Mouse (Mus musculus): Measurements from ENCODE around the gene Dnajc14. TPM values are rescaled to one million over a fixed set of nuclear protein-coding genes. Genes with fewer than 3 reads are reported as not detected.

Dnajc14 gene
- polyA plus RNA-seq, 1 experiment from 2014 or later, result 66.8 TPM

DNA sequence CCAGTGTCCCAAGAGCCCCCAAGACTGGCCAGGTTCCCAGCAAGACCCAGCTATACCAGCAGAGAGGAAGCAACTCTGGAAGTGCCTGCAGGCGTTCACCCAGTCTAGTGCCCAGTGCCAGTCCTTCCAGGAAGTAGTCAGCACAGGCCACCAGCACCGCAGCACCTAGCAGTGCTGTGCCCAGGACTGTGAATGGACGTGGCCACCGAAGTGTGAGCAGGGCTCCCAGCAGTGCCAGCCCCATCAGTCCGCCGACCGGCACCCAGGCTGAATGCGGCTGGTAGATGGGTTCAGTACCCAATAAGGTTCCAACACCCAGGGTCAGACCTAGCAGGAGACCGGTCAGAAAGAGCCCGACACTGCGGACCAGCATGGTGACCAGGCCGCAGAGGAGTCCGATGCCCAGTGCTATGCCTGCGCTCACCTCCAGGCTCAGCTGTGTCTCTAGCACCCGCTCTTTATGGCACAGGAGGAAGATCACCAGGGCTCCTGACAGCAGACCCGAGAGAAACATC lies 1.8 kb upstream of the Dnajc14 start:
- Histone ChIP-seq H3K36me3 (peaks cover 56% of the 10 kb centered on the region), H3K9ac (peak overlapping the region; percentile 90)

DNA sequence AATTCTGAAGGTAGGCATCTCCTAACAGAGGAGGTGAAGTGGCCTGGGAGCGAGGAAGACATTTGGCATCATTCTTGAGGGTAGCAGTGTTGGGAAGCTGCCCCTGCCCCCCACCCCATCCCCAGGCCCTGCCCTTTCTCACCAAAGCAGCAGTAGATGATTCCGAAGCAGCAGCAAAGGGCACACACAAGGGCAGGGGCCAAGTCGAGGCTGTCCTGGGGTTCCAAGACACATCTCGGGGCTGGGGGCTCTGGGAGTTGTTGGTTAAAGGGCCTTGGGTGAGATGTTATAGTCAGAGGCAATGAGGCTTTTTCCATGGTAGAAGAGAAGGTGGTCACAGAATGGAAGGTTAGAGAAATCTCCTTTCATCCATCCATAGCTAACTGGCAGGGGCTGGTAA lies 906 bp upstream of the Dnajc14 start:
- peaks cover 57% of the 10 kb centered on the region for H3K36me3 ChIP-seq
- 57% methylated on average over 4 of the region's 4 CpGs for WGBS
- no peaks in the 10 kb centered on the region for H3K9me3 ChIP-seq
- peak overlapping the region; percentile 78 for H3K4me2 ChIP-seq (replicated peaks)
- H3K27me3 ChIP-seq, result no peaks in the 10 kb centered on the region
- H3K4me1 ChIP-seq, result peaks cover 37% of the 10 kb centered on the region
- H3K9ac ChIP-seq, result peak overlapping the region; percentile 90
- peak overlapping the region; percentile 99; the same call in 1 of the 2 replicates for H3K27ac ChIP-seq
- ATAC-seq (ENCODE audit: low FRiP score, low read depth), result no peak
- peak overlapping the region; percentile 76 for H3K4me3 ChIP-seq

More for the DNA sequence above, 1.8 kb upstream of the Dnajc14 start:
- Histone ChIP-seq H3K27me3 (no peaks in the 10 kb centered on the region), H3K27ac (no peak overlapping the region), H3K4me3 (no peak overlapping the region), H3K9me3 (no peaks in the 10 kb centered on the region), H3K4me2 (replicated peaks) (peak overlapping the region; percentile 78; the same call in 1 of the 2 replicates), H3K4me1 (peaks cover 28% of the 10 kb centered on the region)
- 84% methylated on average over 16 of the region's 16 CpGs for WGBS
- no peak for ATAC-seq (ENCODE audit: low FRiP score, low read depth)

DNA sequence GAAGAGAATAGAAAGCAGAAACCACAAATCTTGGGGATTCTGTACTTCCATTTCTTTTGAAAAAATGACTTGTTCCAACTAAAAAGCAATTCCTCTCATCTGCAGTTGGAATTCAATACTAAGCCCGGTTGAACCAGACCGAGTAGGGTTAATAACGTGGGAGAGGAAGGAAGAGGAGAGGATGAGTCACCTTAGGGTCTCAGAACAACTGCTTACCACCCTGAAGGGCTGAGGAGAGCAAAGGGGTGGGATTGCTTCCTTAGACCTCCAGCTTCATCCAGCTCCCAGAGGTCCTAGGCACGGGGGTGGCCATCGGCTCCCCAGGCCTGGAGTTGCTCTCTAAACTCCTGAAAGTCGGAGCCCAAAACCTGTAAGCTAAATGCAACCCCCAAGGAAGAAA lies 501 bp upstream of the Dnajc14 start:
- Histone ChIP-seq H3K4me2 (replicated peaks) (peak overlapping the region; percentile 78), H3K9me3 (no peaks in the 10 kb centered on the region), H3K9ac (peak overlapping the region; percentile 90), H3K4me1 (peaks cover 41% of the 10 kb centered on the region), H3K27me3 (no peaks in the 10 kb centered on the region), H3K27ac (peak overlapping the region; percentile 99), H3K4me3 (peak overlapping the region; percentile 76), H3K36me3 (peaks cover 57% of the 10 kb centered on the region)
- WGBS, result 10% methylated on average over 6 of the region's 6 CpGs
- no peak for ATAC-seq (ENCODE audit: low FRiP score, low read depth)

DNA sequence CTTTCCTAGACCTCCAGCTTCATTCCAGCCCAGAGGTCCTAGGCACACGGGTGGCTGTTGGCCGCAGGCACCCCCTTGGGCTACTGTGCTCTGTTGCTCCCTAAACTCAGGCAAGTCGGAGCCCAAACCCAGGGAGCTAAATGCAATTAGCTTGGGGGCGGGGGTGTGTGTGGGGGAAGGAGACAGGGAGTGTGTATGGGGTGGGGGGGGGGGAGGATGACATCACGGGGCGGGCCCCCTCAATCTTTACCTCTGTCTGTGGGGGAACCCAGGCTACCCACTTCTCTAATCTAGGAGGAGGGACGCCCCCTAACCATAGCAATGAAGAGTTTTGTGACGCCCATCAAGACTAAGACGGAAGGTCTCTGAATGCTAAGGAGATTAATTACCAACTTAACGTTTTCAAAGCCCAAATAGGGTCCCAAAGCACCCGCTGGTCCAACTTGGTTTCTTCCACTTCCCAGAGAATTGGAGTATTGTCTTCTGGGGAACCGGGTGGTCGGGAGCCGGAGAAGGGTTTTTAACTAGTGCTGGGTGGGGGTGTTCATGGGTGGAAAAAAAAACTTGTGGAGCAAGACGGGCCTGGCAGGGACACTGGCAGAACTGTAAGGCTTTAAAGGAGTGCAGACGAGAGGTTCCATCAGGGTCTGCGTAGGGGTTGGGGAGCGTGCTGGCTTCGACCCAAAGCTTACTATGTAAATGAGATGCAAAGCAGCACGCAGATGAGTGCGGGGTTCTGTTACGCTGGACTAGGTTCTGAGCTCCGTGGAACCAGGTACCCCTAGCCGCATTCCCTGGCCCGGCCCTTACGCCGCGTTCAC lies 619 bp downstream of the Dnajc14 start, which contains the start of gene Tmem198b:
Gene Tmem198b, minus strand, starts transcription at position 100 of the 821 bp plus-strand sequence.
- Histone ChIP-seq H3K4me2 (replicated peaks) (peak within 1 kb of the TSS; percentile 78), H3K4me1 (peaks cover 53% of the 10 kb centered on the region), H3K9me3 (no peaks in the 10 kb centered on the region), H3K27me3 (no peaks in the 10 kb centered on the region), H3K9ac (peak within 1 kb of the TSS; percentile 90), H3K36me3 (peaks cover 54% of the 10 kb centered on the region), H3K27ac (peak within 1 kb of the TSS; percentile 99), H3K4me3 (peak within 1 kb of the TSS; percentile 76)
- peak; percentile 55 for ATAC-seq (ENCODE audit: low FRiP score, low read depth)
- under 1% methylated on average over 28 of the region's 28 CpGs for WGBS

DNA sequence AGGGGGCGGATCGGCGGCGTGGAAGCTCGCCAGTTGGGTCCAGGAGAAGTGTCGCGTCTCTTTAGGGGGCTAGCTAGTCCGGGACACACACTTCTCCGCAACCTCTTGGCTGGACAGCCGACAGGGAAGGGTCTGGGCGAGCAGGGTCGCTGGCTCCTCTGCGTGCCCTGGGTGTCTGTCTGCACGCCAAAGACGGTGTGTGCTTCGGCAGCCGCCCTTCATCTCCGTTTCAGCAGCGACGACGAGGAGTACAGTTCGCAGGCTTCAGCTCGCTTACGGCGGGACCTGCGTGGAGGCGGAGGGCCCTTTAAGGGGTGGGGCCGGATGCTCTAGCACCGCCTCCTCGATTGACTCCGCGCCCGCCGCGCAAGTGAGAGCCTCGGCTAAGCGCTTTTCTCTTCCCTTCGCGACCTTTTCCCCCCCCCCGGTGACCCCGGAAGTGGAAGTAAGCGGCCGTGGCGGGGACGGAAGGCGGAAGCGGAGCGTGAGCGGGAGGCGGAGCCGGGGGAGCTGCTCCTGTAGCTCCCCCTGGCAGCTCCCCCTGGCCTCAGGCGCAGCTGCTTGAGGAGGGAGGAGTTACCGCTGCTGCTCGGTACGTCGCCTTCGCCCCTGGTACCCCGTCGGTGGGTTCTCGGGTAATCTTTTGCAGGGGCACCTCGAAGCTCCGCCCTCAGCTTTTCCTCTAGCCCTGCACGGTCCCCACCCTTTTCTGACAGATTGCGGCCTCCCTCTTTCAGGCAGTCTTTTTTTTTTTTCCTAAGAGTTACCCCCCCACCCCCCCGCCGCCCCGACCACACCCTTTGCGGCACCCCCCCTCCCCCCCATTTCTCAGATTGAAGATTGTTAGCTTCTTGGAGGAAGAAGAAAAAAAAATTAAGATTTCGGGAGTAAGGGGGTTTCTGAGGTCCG lies 1.5 kb downstream of the Dnajc14 start:
- H3K4me3 ChIP-seq, result peak overlapping the region; percentile 76
- under 1% methylated on average over 68 of the region's 70 CpGs for WGBS
- peaks cover 55% of the 10 kb centered on the region for H3K4me1 ChIP-seq
- H3K27me3 ChIP-seq, result no peaks in the 10 kb centered on the region
- peaks cover 54% of the 10 kb centered on the region for H3K36me3 ChIP-seq
- H3K4me2 ChIP-seq (replicated peaks), result peak overlapping the region; percentile 78
- peak; percentile 94 for ATAC-seq (ENCODE audit: low FRiP score, low read depth)
- peak overlapping the region; percentile 99 for H3K27ac ChIP-seq
- peak overlapping the region; percentile 90 for H3K9ac ChIP-seq
- H3K9me3 ChIP-seq, result no peaks in the 10 kb centered on the region

DNA sequence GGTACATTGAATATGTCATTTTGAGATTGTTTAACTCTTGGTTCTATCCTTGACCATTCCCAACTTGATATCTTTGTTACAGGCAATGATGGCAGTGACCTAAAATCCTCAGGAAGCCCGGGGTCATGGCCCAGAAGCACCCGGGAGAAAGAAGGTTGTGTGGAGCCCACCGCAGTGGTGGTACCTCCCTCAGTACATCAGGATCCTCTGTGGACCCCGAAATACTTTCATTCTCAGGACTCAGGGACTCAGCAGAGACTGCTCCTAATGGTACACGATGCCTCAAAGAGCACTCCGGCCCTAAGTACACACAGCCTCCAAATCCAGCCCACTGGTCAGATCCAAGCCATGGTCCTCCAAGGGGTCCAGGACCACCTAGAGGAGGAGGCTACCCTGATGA lies 2.2 kb downstream of the Dnajc14 start:
- Histone ChIP-seq H3K27ac (peak overlapping the region; percentile 99), H3K9ac (peak overlapping the region; percentile 60), H3K4me1 (peaks cover 55% of the 10 kb centered on the region), H3K4me3 (peak overlapping the region; percentile 76), H3K36me3 (peaks cover 50% of the 10 kb centered on the region), H3K27me3 (no peaks in the 10 kb centered on the region), H3K9me3 (no peaks in the 10 kb centered on the region), H3K4me2 (replicated peaks) (peak overlapping the region; percentile 78)
- ATAC-seq (ENCODE audit: low FRiP score, low read depth), result no peak
- 55% methylated on average over 6 of the region's 6 CpGs for WGBS

DNA sequence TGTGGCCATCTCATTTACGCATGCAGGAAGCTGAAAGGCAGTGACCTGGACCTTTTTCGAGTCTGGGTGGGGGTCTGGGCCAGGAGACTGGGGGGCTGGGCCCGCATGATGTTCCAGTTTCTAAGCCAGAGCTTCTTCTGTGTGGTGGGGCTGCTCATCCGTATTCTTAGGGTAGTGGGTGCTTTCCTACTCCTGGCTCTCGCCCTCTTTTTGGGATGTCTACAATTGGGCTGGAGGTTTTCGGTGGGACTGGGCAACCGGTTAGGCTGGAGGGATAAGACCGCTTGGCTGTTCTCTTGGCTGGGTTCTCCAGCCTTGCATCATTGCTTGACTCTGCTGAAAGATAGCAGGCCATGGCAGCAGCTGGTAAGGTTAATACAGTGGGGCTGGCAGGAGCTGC lies 3.2 kb downstream of the Dnajc14 start:
- 95% methylated on average over 8 of the region's 8 CpGs for WGBS

DNA sequence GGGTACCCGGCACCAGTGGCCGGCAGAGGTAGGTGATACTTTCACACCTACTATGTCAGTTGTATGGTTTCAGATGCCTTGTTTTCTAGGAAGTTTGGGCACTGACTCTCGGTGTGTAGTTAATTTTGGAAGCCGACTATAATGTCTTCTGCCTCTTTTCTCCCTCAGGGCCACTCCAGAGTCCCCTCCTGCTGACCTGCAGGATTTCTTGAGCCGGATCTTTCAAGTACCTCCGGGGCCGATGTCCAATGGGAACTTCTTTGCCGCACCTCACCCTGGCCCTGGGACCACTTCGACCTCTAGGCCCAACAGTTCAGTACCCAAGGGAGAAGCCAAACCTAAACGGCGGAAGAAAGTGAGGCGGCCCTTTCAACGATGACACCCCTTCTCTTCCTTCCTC lies 13.2 kb downstream of the Dnajc14 start, which contains the start of gene Sarnp:
Gene Sarnp, plus strand, starts transcription at position 301 of the 400 bp plus-strand sequence.
- WGBS, result 89% methylated on average over 13 of the region's 13 CpGs
- no peak within 1 kb of the TSS for H3K4me3 ChIP-seq
- no peak within 1 kb of the TSS; the same call in 1 of the 2 replicates for H3K9ac ChIP-seq

More for the DNA sequence above, 3.2 kb downstream of the Dnajc14 start:
- Histone ChIP-seq H3K4me1 (peaks cover 53% of the 10 kb centered on the region), H3K9ac (peak overlapping the region; percentile 60), H3K4me2 (replicated peaks) (peak overlapping the region; percentile 78), H3K27me3 (no peaks in the 10 kb centered on the region), H3K36me3 (peaks cover 41% of the 10 kb centered on the region), H3K9me3 (no peaks in the 10 kb centered on the region), H3K4me3 (peak overlapping the region; percentile 76), H3K27ac (no peak overlapping the region)
- no peak for ATAC-seq (ENCODE audit: low FRiP score, low read depth)

DNA sequence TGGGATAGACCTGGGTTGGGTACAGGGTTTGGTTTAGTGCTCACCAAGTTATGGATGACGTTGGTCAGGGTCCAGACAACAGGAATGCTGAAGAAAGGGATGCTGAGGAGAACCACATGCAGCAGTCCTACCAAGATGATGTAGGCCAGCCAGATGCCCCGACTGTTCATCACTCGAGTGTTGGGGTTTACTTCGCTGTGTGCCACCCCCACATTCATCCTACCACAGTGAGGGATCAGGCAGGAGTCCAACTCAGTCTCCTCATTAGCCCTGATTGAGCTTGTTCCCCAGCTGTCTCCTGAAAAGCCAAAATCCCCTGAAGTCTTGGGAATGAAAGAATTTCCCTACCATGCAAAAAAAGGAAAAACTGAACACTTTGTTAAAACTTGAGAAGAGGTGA lies 16.4 kb downstream of the Dnajc14 start:
- Histone ChIP-seq H3K4me3 (no peak overlapping the region), H3K4me2 (replicated peaks) (peak overlapping the region; percentile 64; the same call in 1 of the 2 replicates), H3K27ac (no peak overlapping the region), H3K9me3 (no peaks in the 10 kb centered on the region), H3K4me1 (peaks cover 16% of the 10 kb centered on the region), H3K9ac (no peak overlapping the region), H3K36me3 (peaks cover 50% of the 10 kb centered on the region), H3K27me3 (no peaks in the 10 kb centered on the region)
- no peak for ATAC-seq (ENCODE audit: low FRiP score, low read depth)
- WGBS, result 86% methylated on average over 4 of the region's 4 CpGs

More for the DNA sequence above, 13.2 kb downstream of the Dnajc14 start, which contains the start of gene Sarnp:
- H3K27me3 ChIP-seq, result no peaks in the 10 kb centered on the region
- peaks cover 7% of the 10 kb centered on the region; the same call in 1 of the 2 replicates for H3K4me1 ChIP-seq
- no peaks in the 10 kb centered on the region for H3K9me3 ChIP-seq
- no peak for ATAC-seq (ENCODE audit: low FRiP score, low read depth)
- H3K27ac ChIP-seq, result no peak within 1 kb of the TSS
- peaks cover 66% of the 10 kb centered on the region for H3K36me3 ChIP-seq
- no peak within 1 kb of the TSS for H3K4me2 ChIP-seq (replicated peaks)

DNA sequence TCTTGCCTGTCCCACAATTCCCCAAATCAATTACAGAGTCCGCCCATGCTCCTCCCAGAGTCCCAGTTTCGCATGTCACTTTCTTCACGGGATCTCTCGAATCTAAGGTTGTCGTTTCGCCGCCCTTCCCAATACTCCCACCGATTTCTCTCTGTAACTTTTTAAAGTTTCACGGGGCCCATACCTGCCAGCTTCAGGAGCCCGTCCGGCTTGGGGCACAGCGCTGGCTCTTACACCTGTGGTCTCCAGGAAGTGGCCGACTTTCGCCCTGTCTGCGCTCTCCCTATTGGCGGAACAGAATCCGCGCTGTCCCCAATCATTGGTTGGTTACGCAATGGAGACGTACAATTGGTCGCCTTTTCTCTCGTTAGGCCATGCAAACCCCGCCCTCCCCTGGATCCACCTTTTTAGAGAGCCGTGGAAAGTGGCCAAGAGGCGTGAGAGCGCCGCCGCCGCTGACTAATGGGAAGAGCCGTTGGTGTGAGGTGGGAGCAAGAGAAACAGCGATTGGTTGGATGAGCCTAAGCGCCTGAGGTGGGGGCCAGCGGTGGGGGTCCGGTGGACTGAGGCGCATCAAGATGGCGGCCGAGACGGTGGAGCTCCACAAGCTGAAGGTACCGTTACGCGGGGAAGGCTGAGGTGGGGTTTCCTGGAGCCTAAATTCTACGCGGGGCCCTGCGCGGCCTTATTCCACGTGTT lies 17.6 kb downstream of the Dnajc14 start, which contains the start of gene Ormdl2:
Gene Ormdl2, minus strand, starts transcription at position 288 of the 699 bp plus-strand sequence.
- Histone ChIP-seq H3K36me3 (peaks cover 43% of the 10 kb centered on the region), H3K27me3 (no peaks in the 10 kb centered on the region), H3K4me1 (peaks cover 16% of the 10 kb centered on the region), H3K27ac (peak within 1 kb of the TSS; percentile 65; the same call in 1 of the 2 replicates), H3K9ac (peak within 1 kb of the TSS; percentile 87), H3K4me2 (replicated peaks) (peak within 1 kb of the TSS; percentile 85), H3K9me3 (no peaks in the 10 kb centered on the region), H3K4me3 (peak within 1 kb of the TSS; percentile 89)
- peak; percentile 99 for ATAC-seq (ENCODE audit: low FRiP score, low read depth)
- WGBS, result under 1% methylated on average over 46 of the region's 46 CpGs

DNA sequence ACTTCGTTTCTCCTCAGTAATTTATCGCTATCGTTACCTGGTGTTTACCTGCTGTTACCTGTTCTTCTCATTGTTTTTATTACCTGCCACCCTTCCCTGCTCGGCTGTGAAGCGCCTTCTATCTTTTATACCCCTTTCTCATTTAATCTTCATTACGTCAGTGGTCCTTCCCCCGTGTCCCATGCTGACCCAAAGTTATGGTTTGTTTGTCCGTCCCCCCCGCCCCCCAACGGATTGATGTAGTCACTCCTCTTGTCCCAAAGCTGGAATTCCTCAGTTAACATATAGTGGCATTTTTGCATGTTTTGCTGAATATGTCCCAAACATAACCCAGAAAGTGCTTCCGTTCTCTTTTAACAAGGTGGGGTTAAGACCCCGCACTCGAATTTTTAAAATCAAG lies 18.3 kb downstream of the Dnajc14 start:
- Histone ChIP-seq H3K27me3 (no peaks in the 10 kb centered on the region), H3K9ac (peak overlapping the region; percentile 87), H3K9me3 (no peaks in the 10 kb centered on the region), H3K4me1 (peaks cover 16% of the 10 kb centered on the region), H3K4me3 (peak overlapping the region; percentile 89), H3K36me3 (peaks cover 39% of the 10 kb centered on the region), H3K4me2 (replicated peaks) (peak overlapping the region; percentile 85), H3K27ac (peak overlapping the region; percentile 65; the same call in 1 of the 2 replicates)
- WGBS, result 4% methylated on average over 13 of the region's 13 CpGs
- ATAC-seq (ENCODE audit: low FRiP score, low read depth), result no peak

All from limb, embryonic 13.5 days (tissue).